In genomic region chr12:27338116-27338515, GRCm38 (mm10) we compare ENCODE assay signal across 10 mouse cellular contexts. TPM values are rescaled to one million over a fixed set of nuclear protein-coding genes. Genes with fewer than 3 reads are reported as not detected.
DNase-seq lines count a peak whose midpoint lies in the region; ATAC-seq and TF ChIP-seq lines count a peak whose summit lies in the region.
"Had no signal": no experiment of that assay in that cellular context is flagged by ENCODE, and none has a peak within 500 bp of the region (broad histone marks: within the 10 kb centered on the region; RNA-seq: fewer than 3 reads in every experiment).

No protein-coding gene starts in this region.

- peak overlapping the region; percentile 99 for H3K9ac ChIP-seq in embryonic facial prominence, embryonic 13.5 days
- H3K9ac ChIP-seq in intestine, embryonic 15.5 days: no peak overlapping the region
- peak overlapping the region; percentile 100 for H3K9ac ChIP-seq in neural tube, embryonic 12.5 days

- no peaks in the 10 kb centered on the region for H3K9me3 ChIP-seq in embryonic facial prominence, embryonic 13.5 days
- H3K9me3 ChIP-seq in intestine, embryonic 15.5 days: no peaks in the 10 kb centered on the region
- H3K9me3 ChIP-seq in neural tube, embryonic 12.5 days: no peaks in the 10 kb centered on the region

- no peaks in the 10 kb centered on the region for H3K27me3 ChIP-seq in embryonic facial prominence, embryonic 13.5 days
- H3K27me3 ChIP-seq in intestine, embryonic 15.5 days (replicated peaks): no peaks in the 10 kb centered on the region
- no peaks in the 10 kb centered on the region for H3K27me3 ChIP-seq in neural tube, embryonic 12.5 days (replicated peaks)
- H3K27me3 ChIP-seq: Patski had no signal

- H3K4me3 ChIP-seq in layer of hippocampus, adult 2 months: peak overlapping the region; percentile 88
- peak overlapping the region; percentile 97 for H3K4me3 ChIP-seq in embryonic facial prominence, embryonic 13.5 days
- H3K4me3 ChIP-seq in intestine, embryonic 15.5 days (replicated peaks): peak overlapping the region; percentile 57
- peak overlapping the region; percentile 79 for H3K4me3 ChIP-seq in neural tube, embryonic 12.5 days

- H3K4me1 ChIP-seq in embryonic facial prominence, embryonic 13.5 days: peaks cover 19% of the 10 kb centered on the region
- H3K4me1 ChIP-seq in intestine, embryonic 15.5 days (replicated peaks): no peaks in the 10 kb centered on the region; the same call in 1 of the 2 replicates
- peaks cover 11% of the 10 kb centered on the region; the same call in 1 of the 2 replicates for H3K4me1 ChIP-seq in neural tube, embryonic 12.5 days

- no peak for TF ChIP-seq CTCF in layer of hippocampus, adult 2 months (conservative IDR thresholded peaks at IDR 0.05)

- H3K36me3 ChIP-seq in embryonic facial prominence, embryonic 13.5 days: peaks cover 24% of the 10 kb centered on the region
- H3K36me3 ChIP-seq in intestine, embryonic 15.5 days: no peaks in the 10 kb centered on the region
- peaks cover 13% of the 10 kb centered on the region for H3K36me3 ChIP-seq in neural tube, embryonic 12.5 days

- peak overlapping the region; percentile 88 for H3K27ac ChIP-seq in layer of hippocampus, adult 2 months
- peak overlapping the region; percentile 96 for H3K27ac ChIP-seq in embryonic facial prominence, embryonic 13.5 days
- H3K27ac ChIP-seq in intestine, embryonic 15.5 days: no peak overlapping the region
- peak overlapping the region; percentile 42; the same call in 1 of the 2 replicates for H3K27ac ChIP-seq in neural tube, embryonic 12.5 days

- peak overlapping the region; percentile 70 for H3K4me2 ChIP-seq in embryonic facial prominence, embryonic 13.5 days
- H3K4me2 ChIP-seq in intestine, embryonic 15.5 days (replicated peaks): peak overlapping the region; percentile 87
- H3K4me2 ChIP-seq in neural tube, embryonic 12.5 days (replicated peaks): peak overlapping the region; percentile 70

- ATAC-seq in embryonic facial prominence, embryonic 13.5 days (ENCODE audit: insufficient number of reproducible peaks, insufficient read depth, low FRiP score, low TSS enrichment, low read depth): no peak
- ATAC-seq in intestine, embryonic 15.5 days: no peak
- no peak for ATAC-seq in neural tube, embryonic 12.5 days (ENCODE audit: low FRiP score, low read depth)
- ATAC-seq: Patski had no signal

- DNase-seq in layer of hippocampus, adult 2 months (ENCODE audit: low spot score in 2 of 2): no peak
- no peak for DNase-seq in layer of hippocampus, postnatal 14 days (ENCODE audit: low spot score in 2 of 2)
- no peak for DNase-seq in cerebellum, postnatal 4 days (ENCODE audit: low spot score in 2 of 2)
- no peak for DNase-seq in frontal cortex, postnatal 14 days (ENCODE audit: low spot score in 2 of 2)
- DNase-seq in kidney, postnatal 36 days: no peak

- 1% methylated on average over 12 of the region's 12 CpGs for WGBS in embryonic facial prominence, embryonic 13.5 days
- 17% methylated on average over 12 of the region's 12 CpGs for WGBS in intestine, embryonic 15.5 days
- 2% methylated on average over 12 of the region's 12 CpGs for WGBS in neural tube, embryonic 12.5 days

RNA-seq across cellular contexts. Expression of gene Sox11, which starts 4.3 kb away (rescaled TPM):
- total RNA-seq in layer of hippocampus, adult 2 months (2021): 10 to 100 TPM; 17.6 to 17.9 TPM
- total RNA-seq in layer of hippocampus, postnatal 14 days (2021): 10 to 100 TPM; 35.6 to 43.6 TPM
- 198 and 204 TPM in 2 replicates for polyA plus RNA-seq in embryonic facial prominence, embryonic 13.5 days (2015; fragmentation: Nextera tagmentation; extraction: Ambion mirVana)
- 30.9 and 37.5 TPM in 2 replicates for polyA plus RNA-seq in intestine, embryonic 15.5 days (2015; fragmentation: Nextera tagmentation; extraction: Ambion mirVana)
- 576 and 584 TPM in 2 replicates for polyA plus RNA-seq in neural tube, embryonic 12.5 days (2016; fragmentation: Nextera tagmentation; extraction: Ambion mirVana)
- polyA plus RNA-seq: erythroblast, embryonic 14.5 days had no signal
